Mouse (Mus musculus): ENCODE data around the gene B230217C12Rik.

DNA sequence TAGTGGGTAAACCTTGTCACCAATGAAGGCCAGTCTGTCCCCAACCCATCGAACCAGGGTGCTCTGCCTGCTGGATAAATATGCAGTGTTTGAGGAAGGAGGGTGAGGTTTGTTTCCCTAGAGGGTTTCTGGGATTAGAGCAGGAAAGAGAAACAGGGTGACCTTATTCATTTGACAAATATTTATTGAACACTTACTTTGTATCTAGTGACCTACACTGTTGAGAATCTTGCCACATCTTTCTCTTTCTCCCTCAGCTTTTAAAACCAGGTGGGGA lies 38.4 kb upstream of the B230217C12Rik start:
- no peak for TF ChIP-seq CTCF (IDR thresholded peaks at IDR 0.05; ENCODE audit: control insufficient read depth, insufficient read depth, insufficient replicate concordance, low read depth, low read length)
- TF ChIP-seq POLR2A (IDR thresholded peaks at IDR 0.05; ENCODE audit: control insufficient read depth, low read depth, low read length), result no peak

Data from testis, adult 2 months (tissue).